Mouse (Mus musculus): ENCODE results near the gene Cdkn1c.

Cdkn1c gene

GRCm38 (mm10) chr7:143473347-143474101, 12.7 kb upstream of the Cdkn1c start, which contains the start of gene Slc22a18:
Gene Slc22a18, plus strand, starts transcription at chr7:143473736.
- no peak for DNase-seq

GRCm38 (mm10) chr7:143469946-143470345, 9.1 kb upstream of the Cdkn1c start:
- peak; percentile 91 to 92 for DNase-seq

- peak in 1 of 2 experiments; percentile 29 for DNase-seq
These were observed 6.9 kb upstream of the Cdkn1c start for GRCm38 (mm10) chr7:143467714-143468113.

- DNase-seq: peak; percentile 93 to 96
These were observed 5.3 kb upstream of the Cdkn1c start for GRCm38 (mm10) chr7:143466099-143466677.

GRCm38 (mm10) chr7:143464811-143465560, 4.1 kb upstream of the Cdkn1c start:
- DNase-seq: peak; percentile 60 to 64

DNA sequence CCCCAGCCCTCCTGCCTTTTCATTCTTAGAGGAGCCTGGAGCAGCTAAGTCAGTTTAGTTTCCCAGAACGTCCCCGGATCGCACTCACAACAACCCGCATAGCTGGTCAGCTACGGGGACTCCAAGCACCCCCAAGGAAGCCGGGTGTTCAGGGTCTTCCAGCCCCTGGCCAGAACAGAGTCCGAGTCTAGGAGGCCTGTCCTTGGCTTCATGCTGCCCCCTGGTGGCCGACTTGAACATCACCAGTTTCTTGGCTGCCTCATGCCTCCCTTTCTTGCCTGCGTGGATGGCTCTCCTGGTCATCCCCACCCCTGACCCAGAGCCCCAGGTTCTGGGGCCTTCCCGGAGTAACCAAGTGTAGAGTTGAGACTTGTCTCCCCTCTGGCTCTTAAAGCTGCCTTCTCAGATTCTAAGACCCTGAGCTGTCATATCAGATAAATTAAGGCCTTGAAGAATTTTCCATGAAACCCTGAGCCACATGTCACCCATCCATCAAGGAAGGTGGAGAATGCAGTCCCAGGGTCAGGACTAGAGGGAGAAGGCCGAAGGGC, 3.1 kb upstream of the Cdkn1c start:
- peak; percentile 94 to 95 for DNase-seq

GRCm38 (mm10) chr7:143462516-143462915, 1.7 kb upstream of the Cdkn1c start:
- DNase-seq: no peak

DNA sequence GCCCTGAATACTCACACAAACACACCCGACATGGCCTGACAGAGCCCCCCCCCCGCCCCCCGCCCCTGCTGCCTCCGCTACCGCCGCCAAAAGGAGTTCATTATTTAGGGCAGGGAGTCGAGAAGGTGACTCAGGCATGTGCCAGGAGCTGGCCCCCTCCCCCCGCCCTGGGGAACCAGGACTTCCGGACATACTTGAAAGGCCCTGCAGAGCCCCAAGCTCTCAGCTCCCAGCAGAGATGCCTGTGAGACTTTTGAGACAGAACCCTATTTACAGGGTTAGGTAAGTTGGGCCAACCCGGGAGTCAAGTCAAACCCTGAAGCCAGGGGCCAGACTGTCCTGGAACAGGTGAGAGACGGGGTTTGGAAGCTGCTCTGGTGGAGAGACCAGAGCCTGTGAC, 1.1 kb upstream of the Cdkn1c start:
- DNase-seq: no peak

GRCm38 (mm10) chr7:143461294-143461870, 532 bp upstream of the Cdkn1c start:
- DNase-seq: no peak

DNA sequence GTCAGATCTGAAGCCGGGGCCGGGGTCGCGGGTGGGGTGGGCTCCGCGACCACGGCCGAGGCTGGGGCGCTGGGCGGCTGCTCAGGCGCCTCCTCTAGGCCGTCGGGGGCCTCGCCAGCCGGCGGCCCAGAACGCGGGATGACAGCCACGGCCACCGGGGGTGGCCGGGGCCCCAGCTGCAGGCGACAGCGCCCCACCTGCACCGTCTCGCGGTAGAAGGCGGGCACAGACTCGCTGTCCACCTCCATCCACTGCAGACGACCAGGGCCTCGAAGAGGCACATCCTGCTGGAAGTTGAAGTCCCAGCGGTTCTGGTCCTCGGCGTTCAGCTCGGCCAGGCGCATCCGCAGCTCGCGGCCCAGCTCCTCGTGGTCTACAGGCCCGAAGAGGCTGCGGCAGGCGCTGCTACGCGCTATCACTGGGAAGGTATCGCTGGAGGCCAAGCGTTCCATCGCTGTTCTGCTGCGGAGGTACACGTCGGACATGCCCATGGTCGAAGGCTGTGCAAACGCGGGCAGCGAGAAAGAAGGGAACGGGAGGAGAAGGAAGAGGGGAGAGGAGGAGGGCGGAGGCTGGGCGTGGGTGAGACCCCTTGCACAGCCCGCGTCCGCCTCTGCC, 524 bp downstream of the Cdkn1c start:
- DNase-seq: no peak

DNA sequence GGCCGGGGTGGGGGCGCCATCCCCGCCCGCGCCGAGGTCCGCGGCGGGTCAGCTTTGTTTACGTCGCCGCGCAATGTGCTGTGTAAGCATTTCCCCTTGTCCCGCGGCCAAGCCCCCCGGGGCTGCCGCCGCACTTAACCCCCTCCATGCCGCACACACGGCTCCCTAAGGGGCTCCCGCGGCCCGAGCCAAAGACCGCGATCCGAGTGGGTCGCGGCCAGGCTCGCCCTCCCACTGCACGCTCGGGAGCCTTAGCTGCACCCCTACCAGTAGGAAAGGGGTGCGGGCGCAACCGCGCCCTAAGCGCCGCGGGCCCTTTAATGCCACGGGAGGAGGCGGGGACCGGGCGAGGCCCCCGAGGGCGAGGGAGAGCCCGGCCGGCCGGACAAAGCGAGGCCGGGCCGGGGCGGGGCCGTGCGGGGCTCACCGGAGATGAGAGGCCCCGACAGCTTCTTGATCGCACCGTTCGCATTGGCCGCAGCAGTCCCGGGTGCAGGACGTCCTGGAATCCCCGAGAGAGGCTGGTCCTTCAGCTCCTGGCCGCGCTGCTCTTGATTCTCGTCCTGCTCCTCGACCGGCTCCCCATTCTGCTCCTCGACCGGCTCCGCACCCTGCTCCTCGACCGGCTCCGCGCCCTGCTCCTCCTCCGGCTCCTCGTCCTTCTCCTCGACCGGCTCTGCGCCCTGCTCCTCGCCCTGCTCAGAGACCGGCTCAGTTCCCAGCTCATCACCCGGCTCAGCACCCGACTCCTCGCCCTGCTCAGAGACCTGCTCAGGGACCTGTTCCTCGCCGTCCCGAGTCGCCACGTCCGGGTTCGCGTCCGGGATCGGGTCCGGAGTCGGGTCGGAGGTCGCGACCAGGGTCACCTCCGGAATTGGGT, 1.3 kb downstream of the Cdkn1c start:
- peak; percentile 33 to 38 for DNase-seq

- no peak for DNase-seq
These were observed 1.9 kb downstream of the Cdkn1c start for GRCm38 (mm10) chr7:143458963-143459331.

GRCm38 (mm10) chr7:143447130-143447529, 13.7 kb downstream of the Cdkn1c start:
- DNase-seq: peak; percentile 86 to 94

- peak in 1 of 2 experiments; percentile 38 for DNase-seq
These were observed 15.0 kb downstream of the Cdkn1c start for GRCm38 (mm10) chr7:143445651-143446460.

DNA sequence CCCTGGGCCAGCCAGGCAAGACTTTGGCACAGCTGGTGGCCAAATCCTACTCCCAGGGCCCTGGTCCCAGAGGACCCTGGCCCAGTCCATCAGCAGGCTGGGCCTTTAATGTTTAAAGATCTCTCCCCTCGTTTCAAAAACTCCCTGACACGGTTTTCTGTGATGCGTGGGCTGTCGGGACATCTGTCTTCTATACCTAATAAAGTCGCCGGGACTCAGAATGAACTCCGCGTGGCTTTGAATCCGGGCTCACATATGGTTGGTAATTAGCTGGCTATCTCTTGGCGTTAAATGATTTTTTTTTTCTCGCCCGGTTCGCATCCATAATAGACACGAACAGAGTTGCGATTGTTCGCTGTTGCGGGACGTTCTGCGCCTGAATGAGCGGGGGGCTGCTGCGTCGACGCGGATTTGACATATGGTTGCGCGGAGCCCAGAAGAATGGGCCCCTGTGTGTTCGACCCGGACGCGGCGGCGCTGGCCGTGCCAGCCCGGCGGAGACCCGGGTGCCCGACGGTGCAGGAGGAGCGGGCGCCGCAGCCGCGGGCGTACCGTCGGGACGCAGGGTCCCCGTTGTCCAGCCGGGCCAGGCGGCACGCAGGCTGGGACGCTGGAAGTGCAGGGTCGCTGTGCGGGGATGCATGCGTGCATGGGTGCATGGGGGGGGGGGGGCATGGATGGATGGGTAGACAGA, 15.7 kb downstream of the Cdkn1c start:
- peak in 1 of 2 experiments; percentile 39 for DNase-seq

- no peak for DNase-seq
These were observed 16.3 kb downstream of the Cdkn1c start for GRCm38 (mm10) chr7:143444580-143444954.

DNA sequence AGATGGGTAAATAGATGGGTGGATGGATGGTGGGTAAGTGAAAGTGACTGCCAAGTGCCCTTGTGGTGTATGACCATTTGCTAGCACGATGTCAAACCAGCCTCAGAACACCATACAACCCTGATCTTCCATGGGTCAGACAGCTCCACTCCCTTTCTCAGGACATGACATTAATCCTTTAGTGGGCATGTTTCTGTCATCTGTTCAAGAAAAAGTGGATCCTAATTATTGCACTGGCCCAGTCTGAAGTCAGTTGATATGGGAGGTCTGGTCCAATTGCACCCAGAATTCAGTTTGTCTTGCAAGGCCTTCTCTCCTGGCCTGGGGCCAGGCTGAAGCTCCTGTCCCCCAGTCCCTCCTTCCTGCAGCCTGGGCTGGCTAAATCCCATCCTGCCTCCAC, 21.9 kb downstream of the Cdkn1c start:
- DNase-seq: no peak

GRCm38 (mm10) chr7:143437894-143438581, 22.8 kb downstream of the Cdkn1c start:
- DNase-seq: peak; percentile 76 to 82

GRCm38 (mm10) chr7:143437231-143437893, 23.5 kb downstream of the Cdkn1c start:
- no peak for DNase-seq
